Mouse (Mus musculus): ENCODE data around the gene Mink1.

DNA sequence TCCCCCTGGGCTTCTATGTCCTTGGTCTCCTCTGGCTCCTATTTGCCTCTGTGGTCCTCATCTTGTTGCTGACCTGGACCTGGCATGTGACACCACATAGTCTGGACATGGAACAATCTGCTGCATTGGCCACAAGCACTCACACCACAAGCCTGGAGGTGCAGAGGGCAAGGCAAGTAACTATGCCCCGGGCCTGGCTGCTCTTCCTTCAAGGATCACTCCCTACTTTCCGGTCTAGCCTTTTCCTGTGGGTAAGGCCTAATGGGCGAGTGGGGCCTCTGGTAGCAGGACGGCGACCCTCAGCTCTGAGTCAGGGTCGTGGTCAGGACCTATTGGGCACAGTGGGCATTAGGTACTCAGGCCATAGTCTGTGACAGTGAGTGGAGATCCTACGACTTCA is 78.6 kb downstream of the Mink1 start:
- TF ChIP-seq POLR2A (IDR thresholded peaks at IDR 0.05; ENCODE audit: borderline replicate concordance, extremely low read depth, low read depth, low read length) (no peak), CTCF (IDR thresholded peaks at IDR 0.05; ENCODE audit: insufficient read depth, low read length) (no peak)

All from lung, adult 2 months (tissue).